ENCODE assay signal across 14 mouse cellular contexts in the genomic region with DNA sequence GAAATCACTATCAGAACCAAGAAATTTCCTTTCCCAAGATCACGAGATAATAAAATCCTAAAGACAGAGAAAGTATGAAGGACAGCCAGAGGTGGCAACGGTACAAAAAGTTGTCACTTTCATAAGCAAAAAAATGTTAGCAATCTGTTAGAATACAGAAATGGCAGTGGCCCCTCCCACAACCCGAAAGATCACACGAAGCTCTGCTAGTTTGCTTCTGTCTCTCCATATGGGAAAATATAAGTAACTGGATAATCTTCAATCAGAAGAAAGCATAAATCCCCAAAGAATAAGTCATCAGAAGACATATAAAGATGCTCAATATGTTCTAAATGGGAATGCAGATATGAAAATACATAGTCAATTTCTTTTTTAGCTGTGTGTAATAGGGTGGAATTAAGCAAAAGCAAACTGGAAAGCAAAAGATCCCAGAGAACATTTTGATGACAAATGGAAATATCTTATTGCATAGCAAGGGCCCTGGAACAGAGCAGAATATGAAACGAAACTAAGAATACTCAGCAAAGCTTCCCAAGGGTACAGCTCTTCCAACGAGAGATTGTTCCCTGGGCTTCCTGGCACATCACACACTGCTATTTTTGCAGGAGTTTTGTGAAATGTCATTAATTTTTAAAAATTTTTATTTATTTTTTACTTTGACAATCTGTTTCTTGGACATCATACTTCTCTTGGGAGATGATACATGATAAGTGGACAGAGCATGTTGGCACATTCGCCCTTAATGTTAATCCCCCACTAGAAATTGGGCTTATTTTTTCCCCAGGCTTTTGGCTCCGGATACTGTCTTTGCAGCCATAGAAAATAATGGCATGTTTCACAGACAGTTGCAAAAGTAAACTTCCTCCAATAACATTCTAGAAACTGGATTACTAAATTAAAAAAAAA.
DNase-seq lines count a peak whose midpoint lies in the region; TF ChIP-seq lines count a peak whose summit lies in the region.
"Had no signal": no experiment of that assay in that cellular context is flagged by ENCODE, and none has a peak within 500 bp of the region (broad histone marks: within the 10 kb centered on the region; RNA-seq: fewer than 3 reads in every experiment).

No protein-coding gene starts in this region.

- no peak overlapping the region for H3ac ChIP-seq in myocyte (ENCODE audit: control insufficient read depth, insufficient read length)

- TF ChIP-seq POLR2A in myocyte (IDR thresholded peaks at IDR 0.05; ENCODE audit: insufficient read length, low read depth), result no peak
- no peak for TF ChIP-seq POLR2A in kidney, adult 2 months (IDR thresholded peaks at IDR 0.05; ENCODE audit: low read depth, low read length)

- H3K79me2 ChIP-seq in myocyte (ENCODE audit: control insufficient read depth, insufficient read depth), result no peaks in the 10 kb centered on the region

- no peak for DNase-seq in gastrocnemius, adult 2 months
- no peak for DNase-seq in gastrocnemius, postnatal 10 days
- peak; percentile 5 for DNase-seq in layer of hippocampus, adult 9-10 months (ENCODE audit: low spot score)
- DNase-seq in layer of hippocampus, postnatal 10 days (ENCODE audit: low spot score in 2 of 2), result no peak
- DNase-seq in brain, adult 2 months (ENCODE audit: low read depth, low spot score), result peak; percentile 37
- no peak for DNase-seq in kidney, adult 2 months
- DNase-seq: adrenal gland, postnatal 25 days; cerebellum, postnatal 25 days; left cerebral cortex, postnatal 4 days; liver, embryonic 13.5 days; right cerebral cortex, postnatal 4 days; thymus, adult 18-20 months had no signal

- WGBS in kidney, adult 2 months, result 80% methylated on average over 8 of the region's 8 CpGs

- H3K27me3 ChIP-seq in myocyte (ENCODE audit: control insufficient read depth, insufficient read depth, insufficient read length), result no peaks in the 10 kb centered on the region
- no peaks in the 10 kb centered on the region for H3K27me3 ChIP-seq in kidney, adult 2 months (replicated peaks; ENCODE audit: control insufficient read depth, insufficient read depth, low read length)
- H3K27me3 ChIP-seq: liver, embryonic 13.5 days; neural tube, embryonic 12.5 days had no signal

- intact Hi-C loops in gastrocnemius, adult 2 months (cut with DNase I), result no loop called here

- no peak for TF ChIP-seq CTCF in gastrocnemius, adult 2 months (IDR thresholded peaks at IDR 0.05)
- no peak for TF ChIP-seq CTCF in kidney, adult 2 months (conservative IDR thresholded peaks at IDR 0.05; ENCODE audit: insufficient read depth, insufficient read length, low read depth, low read length)

- no peaks in the 10 kb centered on the region for H3K36me3 ChIP-seq in myocyte (ENCODE audit: control insufficient read depth, insufficient read depth)
- H3K36me3 ChIP-seq in kidney, adult 2 months (ENCODE audit: control insufficient read depth, insufficient read depth, low read length), result no peaks in the 10 kb centered on the region
- H3K36me3 ChIP-seq: liver, embryonic 13.5 days; neural tube, embryonic 12.5 days had no signal

- peak overlapping the region; percentile 28; the same call in 1 of the 2 replicates for H3K27ac ChIP-seq in gastrocnemius, adult 2 months
- no peak overlapping the region for H3K27ac ChIP-seq in kidney, adult 2 months (ENCODE audit: insufficient read depth, low read depth, low read length)
- H3K27ac ChIP-seq: liver, embryonic 13.5 days; neural tube, embryonic 12.5 days had no signal

- peak overlapping the region; percentile 40 for H3K4me3 ChIP-seq in gastrocnemius, adult 2 months
- no peak overlapping the region for H3K4me3 ChIP-seq in myocyte
- H3K4me3 ChIP-seq in kidney, adult 2 months (ENCODE audit: insufficient read depth, low read depth, low read length), result no peak overlapping the region
- H3K4me3 ChIP-seq: liver, embryonic 13.5 days; neural tube, embryonic 12.5 days had no signal

- H3K4me2 ChIP-seq in myocyte (ENCODE audit: low read depth), result peak overlapping the region; percentile 7
- H3K4me2 ChIP-seq: liver, embryonic 13.5 days had no signal

- no peaks in the 10 kb centered on the region for H3K4me1 ChIP-seq in kidney, adult 2 months (ENCODE audit: control insufficient read depth, insufficient read depth, low read length)
- H3K4me1 ChIP-seq: liver, embryonic 13.5 days; neural tube, embryonic 12.5 days had no signal

TF ChIP-seq in myocyte, 11 proteins besides CTCF, POLR2A, EP300 and RAD21:
- no peak for TF ChIP-seq TCF12 (IDR thresholded peaks at IDR 0.05; ENCODE audit: insufficient read depth, poor library complexity, severe bottlenecking)
- TF ChIP-seq TCF3 (IDR thresholded peaks at IDR 0.05; ENCODE audit: insufficient read length, low read depth), result no peak
- TF ChIP-seq MYOD1 (IDR thresholded peaks at IDR 0.05; ENCODE audit: control insufficient read depth in 1 of 3, insufficient read length in 2 of 3, low read depth in 2 of 3), result no peak
- no peak for TF ChIP-seq USF1 (IDR thresholded peaks at IDR 0.05; ENCODE audit: low read depth)
- TF ChIP-seq CEBPB (IDR thresholded peaks at IDR 0.05; ENCODE audit: insufficient read depth, poor library complexity, severe bottlenecking), result no peak
- no peak for TF ChIP-seq SRF (IDR thresholded peaks at IDR 0.05; ENCODE audit: control insufficient read depth, insufficient read length, low read depth)
- no peak for TF ChIP-seq E2F4 (IDR thresholded peaks at IDR 0.05; ENCODE audit: insufficient read depth)
- no peak for TF ChIP-seq POLR2AphosphoS2 (IDR thresholded peaks at IDR 0.05; ENCODE audit: insufficient read length, low read depth)
- TF ChIP-seq MYOG (IDR thresholded peaks at IDR 0.05; ENCODE audit: control insufficient read depth in 1 of 3, insufficient read depth in 1 of 3, insufficient read length in 2 of 3, low read depth in 2 of 3), result no peak
- no peak for TF ChIP-seq REST (IDR thresholded peaks at IDR 0.05; ENCODE audit: insufficient read depth, insufficient read length)
- TF ChIP-seq MAX (IDR thresholded peaks at IDR 0.05; ENCODE audit: low read depth), result no peak

Comparison
In these comparisons a context has a peak if more than half of its experiments do, and no peak if none do; other contexts are left out.
1. DNase-seq: peak in layer of hippocampus, adult 9-10 months (single experiment) and brain, adult 2 months (single experiment); none in gastrocnemius, adult 2 months (single experiment), gastrocnemius, postnatal 10 days (single experiment), layer of hippocampus, postnatal 10 days (0 of 2) and kidney, adult 2 months (single experiment).